Mouse (Mus musculus): ENCODE data around the gene Sv2a.
"Not testable (repeated sequence)": the region's sequence is repeated elsewhere in the genome, so short reads cannot be mapped to it uniquely, and the experiment has no call there.

The Sv2a gene

DNA sequence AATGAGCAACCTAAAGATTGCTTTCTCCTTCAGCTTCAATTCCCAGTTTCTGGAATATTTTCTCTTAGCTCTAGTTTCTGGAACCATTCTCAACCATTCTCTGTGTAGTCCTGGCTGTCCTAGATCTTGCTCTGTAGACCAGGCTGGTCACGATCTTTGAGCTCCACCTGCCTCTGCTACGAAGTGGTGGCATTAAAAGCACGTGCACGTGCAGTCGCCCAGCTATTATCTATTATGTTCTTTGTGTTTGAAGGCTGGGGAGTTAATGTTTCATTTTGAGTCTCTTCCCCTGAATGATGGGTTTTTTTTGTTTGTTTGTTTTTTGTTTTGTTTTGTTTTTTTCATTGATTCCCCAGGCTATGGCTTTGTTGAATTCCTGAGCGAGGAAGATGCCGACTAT lies 7.8 kb upstream of the Sv2a start:
- no peak for DNase-seq (ENCODE audit: low spot score in 2 of 2)

DNA sequence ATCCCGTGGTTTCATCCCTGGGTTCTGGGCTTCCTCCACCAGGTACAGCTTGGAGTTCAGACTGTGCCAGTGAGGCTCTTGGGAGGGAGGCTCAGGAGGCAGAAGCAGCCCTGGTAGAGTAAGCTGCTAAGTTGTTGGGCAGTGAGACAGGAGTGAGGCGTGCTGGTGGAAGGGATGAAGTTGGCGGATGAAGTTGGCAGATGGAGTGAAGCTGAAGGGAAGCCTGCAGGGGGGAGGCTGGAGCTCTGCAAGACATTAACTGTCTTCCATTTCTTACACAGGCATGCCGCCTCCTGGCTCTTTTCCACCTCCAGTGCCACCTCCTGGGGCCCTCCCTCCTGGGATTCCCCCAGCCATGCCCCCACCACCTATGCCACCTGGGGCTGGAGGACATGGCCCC lies 6.9 kb upstream of the Sv2a start:
- DNase-seq (ENCODE audit: low spot score in 2 of 2) = not testable (repeated sequence)

DNA sequence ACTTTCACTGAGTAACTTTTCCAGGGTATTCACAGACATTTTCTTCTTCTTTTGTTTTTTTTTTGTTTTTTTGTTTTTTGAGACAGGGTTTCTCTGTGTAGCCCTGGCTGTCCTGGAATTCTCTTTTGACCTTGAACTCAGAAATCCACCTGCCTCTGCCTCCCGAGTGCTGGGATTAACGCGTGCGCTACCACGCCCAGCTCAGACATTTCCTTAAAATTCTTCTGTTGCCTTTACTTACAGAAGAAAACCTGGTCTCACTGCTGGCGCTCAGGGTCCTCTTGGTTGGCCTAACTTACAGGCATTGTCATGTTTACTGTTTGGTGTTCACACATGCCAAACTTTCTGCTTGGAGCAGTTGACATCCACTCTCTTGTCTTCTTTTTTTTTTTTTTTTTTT lies 5.7 kb upstream of the Sv2a start:
- no peak for DNase-seq (ENCODE audit: low spot score in 2 of 2)

DNA sequence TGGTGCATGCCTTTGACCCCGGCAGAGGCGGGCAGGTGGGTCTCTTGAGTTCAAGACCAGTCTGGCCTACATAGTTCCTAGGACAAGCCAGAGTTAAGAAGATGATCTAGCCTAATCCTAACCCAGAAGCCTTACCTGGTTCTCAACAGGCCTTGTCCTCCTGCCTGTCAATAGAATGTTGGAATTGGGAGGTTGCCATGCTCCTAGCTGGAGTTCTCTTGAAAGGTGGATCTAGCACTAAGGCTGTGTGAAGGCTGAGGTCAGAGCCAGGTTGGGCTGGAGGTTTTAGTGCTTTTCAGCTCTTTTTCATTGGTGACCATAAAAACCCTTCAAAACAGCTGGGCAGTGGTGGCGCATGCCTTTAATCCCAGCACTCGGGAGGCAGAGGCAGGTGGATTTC lies 2.5 kb upstream of the Sv2a start:
- no peak for DNase-seq (ENCODE audit: low spot score in 2 of 2)

DNA sequence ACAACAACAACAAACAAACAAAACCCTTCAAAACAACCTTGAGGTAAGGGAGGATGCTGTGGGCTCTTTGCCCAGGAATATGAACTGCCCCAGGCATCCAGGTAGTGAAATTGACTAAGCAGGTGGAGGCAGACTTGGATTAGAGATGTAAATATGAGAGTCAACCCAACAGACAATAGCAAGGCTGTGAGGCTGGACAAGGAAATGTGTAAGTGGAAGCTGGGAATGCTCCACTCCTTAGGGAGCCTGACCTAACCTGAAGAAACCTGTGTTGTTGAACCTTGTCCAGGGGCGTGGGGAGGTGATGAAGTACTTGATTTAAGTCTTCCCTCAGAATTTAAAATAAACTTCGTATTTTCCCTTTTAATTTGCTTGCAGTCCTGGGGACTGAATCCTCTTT lies 2.0 kb upstream of the Sv2a start:
- DNase-seq (ENCODE audit: low spot score in 2 of 2) = no peak

DNA sequence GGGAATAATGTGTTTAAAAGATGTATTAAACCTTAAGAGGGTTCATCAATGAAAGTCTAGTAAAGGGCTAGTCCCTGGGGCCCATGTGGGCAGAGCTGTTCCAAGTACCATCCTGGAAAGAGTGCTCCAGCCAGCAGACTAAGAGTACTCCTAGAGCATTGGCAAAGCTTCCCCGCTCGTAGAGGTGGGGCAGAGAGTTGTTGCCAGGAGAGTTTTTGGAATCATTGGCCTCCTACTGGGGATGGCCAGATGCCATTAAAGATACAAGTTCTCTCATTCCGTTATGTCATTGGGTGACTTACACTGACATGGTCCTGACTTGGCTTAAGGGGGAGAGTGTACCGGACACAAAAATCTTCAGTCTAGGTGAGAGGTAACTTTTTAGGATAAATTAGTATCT lies 1.4 kb upstream of the Sv2a start:
- no peak for DNase-seq (ENCODE audit: low spot score in 2 of 2)

DNA sequence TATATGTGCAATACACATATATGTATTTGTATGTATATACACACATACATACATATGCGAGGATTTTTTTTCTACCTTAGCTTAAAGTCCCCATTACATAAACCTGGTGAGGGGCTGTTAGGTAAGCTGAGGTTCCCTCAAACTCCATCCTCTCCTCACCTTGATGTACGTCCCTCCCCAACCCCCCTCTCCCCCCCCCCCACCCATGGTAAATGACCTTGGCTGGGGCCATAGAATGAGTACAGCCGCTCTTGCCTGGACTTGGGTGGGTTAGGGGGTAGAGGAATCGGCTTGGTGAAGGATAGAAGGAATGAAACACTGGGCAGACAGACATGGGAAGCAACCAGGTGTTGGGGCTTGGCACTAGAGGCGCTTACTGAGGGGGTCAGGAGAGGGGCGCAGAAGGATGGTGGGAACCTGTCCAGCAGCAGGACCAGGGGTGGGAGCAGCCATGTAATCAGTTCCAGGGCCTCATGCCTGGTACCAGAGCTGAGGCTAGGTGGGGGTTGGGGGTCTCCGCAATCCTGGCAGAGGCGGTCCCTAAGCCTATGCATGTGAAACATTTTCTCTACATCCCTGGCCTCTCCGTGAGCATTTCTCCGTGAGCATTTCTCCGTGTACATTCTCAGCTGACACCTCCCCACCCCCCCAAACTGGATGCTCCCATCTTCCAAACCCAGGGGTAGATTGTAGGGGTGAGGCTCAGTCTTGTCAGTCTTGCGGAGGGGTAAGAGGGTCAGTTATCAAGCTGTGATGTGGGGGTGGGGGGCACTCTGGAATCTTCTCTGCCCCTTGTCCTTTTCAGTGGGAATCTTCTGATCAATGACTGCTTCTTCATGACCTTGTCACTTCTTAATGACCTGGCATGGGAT lies 795 bp downstream of the Sv2a start:
- no peak for DNase-seq (ENCODE audit: low spot score in 2 of 2)

DNA sequence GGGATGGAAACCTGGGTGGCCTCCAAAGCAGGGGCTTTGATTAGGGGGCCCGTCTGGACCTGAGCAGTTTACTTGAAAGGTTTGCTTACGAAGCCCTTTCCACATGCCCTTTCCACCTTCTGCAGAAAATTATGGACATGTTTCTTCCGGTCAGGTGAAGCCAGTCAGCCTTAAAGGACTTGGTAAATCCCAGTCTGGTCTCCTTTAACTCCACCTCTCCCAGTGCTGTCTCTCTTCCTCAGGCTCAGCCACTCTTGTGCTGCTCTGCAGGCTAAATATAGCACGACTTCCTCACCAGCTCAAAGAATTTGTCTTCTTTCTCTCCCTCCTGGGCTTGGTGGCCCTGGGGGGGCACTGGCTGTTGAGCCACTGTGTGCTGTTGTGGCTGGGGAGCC lies 1.4 kb downstream of the Sv2a start:
- DNase-seq (ENCODE audit: low spot score in 2 of 2) = no peak

DNA sequence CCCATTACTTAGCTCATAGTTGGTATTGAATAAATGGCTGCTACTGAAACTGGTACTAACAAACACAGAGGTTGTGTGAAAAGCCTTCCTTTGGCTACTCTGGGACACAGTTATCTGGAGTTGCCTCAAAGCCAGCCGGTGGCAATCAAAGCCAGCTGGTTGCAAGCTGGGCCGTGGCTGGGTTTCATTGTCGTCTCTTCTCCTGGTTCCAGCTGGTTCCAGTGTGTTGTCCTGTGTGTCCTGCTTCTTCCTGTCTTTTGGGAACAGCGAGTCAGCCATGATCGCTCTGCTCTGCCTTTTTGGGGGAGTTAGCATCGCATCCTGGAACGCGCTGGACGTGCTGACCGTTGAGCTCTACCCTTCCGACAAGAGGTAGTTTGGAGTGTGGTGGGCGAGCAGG lies 12.0 kb downstream of the Sv2a start:
- peak in 1 of 2 experiments; percentile 57 for DNase-seq (ENCODE audit: low spot score in 2 of 2)

DNA sequence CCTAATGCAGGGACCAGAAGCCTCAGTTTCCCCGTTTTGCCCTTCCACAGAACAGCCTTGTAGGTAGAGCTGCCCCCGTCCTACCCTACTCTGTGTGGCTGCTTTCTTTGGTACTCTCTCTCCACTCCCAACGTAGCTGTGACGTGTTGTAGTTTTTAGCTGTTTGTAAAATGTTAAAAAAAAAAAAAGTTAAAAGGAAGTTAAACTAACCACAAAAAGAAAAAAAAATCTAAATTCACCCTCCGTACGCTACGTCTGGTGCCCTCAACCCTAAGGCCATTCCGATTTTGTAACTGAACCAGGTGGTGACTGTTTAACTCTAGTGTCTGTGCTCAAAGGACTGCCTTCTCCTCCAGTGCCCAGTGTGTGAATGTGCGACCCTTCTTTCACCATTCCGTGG lies 14.0 kb downstream of the Sv2a start:
- no peak for DNase-seq (ENCODE audit: low spot score in 2 of 2)

DNA sequence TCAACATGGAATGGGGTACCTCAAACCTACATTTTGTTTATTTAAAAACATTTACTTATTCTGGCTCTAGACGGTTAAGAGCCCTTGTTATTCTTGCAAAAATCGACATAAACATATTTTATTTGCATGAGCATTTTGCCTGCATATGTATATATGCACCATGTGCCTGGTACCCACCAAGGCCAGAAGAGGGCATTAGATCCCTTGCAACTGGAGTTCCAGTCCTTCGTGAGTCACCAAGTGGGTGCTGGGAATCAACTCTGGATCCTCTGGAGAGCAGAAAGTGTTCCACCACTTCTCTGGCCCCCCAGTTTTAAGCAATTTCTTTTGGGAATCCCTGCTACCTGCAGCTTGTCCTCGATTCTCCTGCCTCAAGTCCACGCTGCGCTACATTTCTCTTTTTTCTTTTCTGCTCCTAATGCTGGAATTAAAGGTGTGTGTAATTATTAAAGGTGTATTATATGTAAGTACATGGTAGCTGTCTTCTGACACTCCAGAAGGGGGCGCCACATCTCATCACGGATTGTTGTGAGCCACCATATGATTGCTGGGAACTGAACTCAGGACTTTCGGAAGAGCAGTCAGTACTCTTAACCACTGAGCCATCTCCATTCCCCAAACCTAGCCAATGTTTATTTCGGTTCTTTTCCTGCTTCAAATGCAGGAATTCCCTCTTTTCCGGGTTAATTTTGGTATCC lies 14.8 kb downstream of the Sv2a start:
- no peak for DNase-seq (ENCODE audit: low spot score in 2 of 2)

DNA sequence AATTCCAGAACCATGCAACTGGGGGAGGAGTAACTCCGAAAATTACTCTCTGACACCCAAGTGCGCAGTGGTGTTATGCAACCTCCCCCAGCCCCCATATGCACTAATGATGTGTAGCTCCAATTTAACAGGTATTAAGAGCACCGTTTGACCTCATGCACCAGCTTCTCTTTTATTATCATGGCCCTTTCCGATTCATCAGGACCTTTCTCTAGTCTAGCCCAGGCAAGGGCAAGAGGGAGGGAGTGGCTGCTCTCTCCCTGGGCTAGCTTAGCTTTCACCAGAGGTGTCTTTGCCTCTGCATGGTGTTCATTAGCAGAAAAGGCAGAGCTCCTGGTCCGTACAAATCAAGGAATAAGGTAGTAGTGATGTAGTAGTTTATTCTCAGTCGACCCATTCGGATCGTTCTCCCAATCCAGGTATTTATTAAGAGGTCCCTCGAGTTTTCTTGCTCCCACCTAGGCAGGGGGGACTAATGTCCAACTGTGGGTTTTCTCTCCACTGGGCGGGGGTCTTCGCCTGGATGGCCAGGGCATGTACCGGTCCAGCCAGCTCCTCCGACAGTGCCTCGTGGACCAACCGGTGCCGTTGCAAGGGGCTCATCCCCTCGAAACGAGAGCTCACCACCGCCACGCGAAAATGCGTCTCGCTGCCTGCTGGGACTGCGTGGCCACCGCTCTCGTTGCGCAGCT lies 15.6 kb downstream of the Sv2a start:
- no peak for DNase-seq (ENCODE audit: low spot score in 2 of 2)

DNA sequence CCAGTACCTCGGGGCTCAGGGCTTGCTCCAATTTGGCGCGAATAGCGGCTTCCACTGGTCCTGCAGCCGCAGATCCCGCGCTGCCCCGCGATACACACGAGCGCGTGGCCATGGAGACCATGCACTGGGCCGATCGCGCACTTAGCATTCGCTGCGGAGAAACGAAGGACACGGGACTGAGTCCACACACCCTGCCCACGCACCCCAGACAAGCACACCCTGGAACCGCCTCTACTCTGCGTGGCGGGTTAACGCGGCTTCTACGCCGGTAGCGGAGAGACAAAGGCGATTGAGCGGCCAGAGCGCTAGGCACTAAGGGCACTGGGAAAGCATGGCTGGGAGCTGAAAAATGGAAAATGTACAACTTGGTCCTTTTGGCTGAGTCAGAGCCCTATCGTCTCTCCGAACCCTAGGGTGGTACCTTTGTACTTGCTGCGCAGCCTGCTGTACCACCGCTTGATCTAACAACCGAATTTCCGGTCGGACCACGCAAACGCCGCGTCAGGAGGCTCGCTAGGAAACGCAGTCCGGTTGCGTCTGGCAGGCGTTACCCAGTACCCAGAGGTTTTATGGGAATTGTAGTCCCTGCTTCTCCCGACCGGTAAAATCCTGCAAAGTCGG lies 16.3 kb downstream of the Sv2a start:
- peak; percentile 82 to 88 for DNase-seq (ENCODE audit: low spot score in 2 of 2)

DNA sequence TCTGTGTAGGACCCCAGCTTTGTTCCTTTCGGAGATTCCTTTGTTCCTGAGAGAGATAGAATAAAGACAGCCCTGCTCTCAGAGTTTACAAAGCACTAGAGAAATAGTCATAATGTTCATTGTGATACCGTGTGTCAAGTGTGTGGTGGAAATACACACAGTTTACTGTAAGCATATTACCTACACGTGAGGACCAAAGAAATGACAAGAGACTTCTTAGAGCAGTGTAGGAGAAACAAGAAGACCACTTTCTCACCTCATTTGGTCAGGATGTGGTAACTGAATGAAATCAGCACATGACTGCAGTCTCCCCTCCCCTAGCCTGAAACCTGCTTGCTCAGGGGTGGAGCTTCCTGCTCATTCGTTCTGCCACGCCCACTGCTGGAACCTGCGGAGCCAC lies 17.2 kb downstream of the Sv2a start:
- no peak for DNase-seq (ENCODE audit: low spot score in 2 of 2)

DNA sequence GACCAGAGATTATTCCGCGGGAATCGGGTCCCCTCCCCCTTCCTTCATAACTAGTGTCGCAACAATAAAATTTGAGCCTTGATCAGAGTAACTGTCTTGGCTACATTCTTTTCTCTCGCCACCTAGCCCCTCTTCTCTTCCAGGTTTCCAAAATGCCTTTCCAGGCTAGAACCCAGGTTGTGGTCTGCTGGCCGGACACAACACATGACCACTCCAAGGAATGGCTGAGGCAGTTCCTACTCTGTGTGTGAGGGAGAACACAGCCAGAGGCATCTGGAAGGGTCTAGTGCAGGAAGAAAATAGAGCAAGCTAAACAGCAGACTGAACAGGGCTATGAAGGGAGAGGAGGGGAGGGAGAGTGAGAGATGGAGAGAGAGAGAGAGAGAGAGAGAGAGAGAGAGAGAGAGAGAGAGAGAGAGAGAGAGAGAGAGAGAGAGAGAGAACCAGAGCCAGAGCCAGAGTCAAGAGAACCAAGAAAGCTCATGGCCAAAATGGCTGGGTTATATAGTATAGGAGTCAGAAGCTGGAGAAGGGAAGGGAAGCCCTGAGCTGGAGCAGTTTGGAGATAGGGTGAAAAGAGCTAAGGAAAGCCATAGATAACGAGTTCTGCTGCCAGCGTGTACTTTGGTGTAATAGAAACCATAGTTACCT lies 17.8 kb downstream of the Sv2a start:
- DNase-seq (ENCODE audit: low spot score in 2 of 2) = not testable (repeated sequence)

DNA sequence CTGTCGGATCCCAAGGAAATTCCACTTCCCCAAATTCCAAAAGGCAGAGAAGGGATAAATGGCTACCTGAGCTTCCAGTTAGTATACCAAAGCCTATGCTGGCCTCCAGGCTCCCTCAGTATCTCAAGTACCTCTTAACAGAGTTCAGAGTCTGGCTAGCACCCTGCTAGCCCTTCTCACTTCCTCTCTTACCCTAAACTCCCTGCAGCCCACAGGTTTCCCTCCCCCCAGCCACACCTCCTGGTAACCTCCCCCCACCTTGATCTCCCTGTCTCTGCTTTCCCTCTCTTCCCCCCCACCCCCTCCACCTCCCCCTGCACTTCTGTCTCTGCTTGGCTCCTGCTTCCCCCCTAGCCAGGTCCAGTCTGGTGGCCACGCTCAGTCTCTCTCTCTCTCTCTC lies 18.8 kb downstream of the Sv2a start:
- no peak for DNase-seq (ENCODE audit: low spot score in 2 of 2)

DNA sequence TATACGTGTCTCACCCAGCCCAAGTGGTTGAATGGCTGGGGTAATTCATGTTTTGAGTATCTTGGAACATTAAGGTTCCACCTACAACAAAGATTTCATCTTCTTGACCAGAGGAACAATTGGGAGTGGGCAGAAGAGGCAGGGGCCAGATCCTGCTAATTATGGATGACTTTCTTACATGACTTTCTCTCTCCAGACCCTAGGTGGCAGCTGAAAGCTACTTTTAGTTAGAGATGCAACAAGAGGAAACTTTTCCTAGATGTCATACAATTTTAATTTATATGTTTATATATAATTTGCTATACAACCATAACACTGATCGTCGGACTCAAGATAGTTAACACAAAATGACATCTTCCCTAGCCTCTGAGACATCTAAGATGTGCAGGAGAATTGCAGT lies 26.9 kb downstream of the Sv2a start:
- DNase-seq (ENCODE audit: low spot score in 2 of 2) = no peak

DNA sequence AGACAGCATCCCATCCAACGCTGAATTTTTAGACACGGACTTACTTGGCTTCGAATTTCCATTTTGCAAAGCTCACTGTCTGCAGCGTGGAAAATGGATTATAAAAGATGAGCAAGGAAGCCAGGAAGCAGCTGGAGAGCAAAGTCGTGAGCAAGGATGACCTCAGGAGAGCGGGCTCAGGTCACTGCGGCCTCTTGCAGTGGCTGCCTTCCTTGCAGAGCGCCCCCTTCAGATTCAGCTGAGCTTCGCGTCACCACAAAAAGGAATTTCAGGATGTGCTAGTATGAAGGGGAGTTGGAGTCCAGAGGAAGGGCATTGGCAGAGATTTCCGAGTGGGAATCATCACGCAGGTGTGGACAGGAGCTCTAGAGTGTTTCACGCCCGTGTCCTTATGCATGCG lies 28.3 kb downstream of the Sv2a start:
- no peak for DNase-seq (ENCODE audit: low spot score in 2 of 2)

DNA sequence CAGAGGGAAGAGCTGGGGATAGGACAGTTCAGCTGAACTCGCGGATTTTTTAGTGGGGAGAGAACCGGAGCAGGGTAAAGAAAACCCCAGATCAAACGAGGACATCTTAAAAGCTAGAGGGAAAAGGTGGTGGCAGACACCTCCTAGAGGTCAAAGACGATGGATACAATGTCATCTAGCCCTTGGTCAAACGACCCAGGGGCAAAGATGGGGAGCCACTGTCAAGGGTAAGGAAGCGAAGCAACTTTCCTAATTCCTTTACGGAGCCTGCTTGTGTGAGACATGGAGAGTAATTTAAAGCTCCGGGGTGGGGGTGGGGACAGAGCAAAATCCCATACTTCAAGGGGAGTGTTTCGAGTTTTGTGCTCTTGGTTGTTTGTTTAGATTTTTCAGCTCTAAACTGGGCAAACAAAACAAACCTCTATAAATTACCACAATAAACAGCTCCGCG lies 38.3 kb downstream of the Sv2a start:
- DNase-seq (ENCODE audit: low spot score in 2 of 2) = peak in 1 of 2 experiments; percentile 37

DNA sequence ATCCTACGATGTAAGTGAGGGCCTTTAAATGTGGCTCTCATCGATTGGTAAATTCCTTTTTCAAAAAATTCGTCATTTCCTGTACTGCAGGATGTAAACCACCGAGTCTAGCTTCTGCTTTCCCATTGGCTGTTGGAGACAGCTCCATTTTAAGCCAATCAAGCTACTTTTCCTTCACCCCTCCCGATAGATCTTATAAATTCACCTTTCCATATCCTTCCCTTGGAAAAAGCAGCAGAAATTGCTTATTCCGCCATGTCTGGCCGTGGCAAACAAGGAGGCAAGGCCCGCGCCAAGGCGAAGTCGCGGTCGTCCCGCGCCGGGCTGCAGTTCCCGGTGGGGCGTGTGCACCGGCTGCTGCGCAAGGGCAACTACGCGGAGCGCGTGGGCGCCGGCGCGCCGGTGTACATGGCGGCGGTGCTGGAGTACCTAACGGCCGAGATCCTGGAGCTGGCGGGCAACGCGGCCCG lies 38.7 kb downstream of the Sv2a start, which contains the start of the genes Bola1 and Hist2h2ab:
Gene Bola1, minus strand, starts transcription at position 49 of the 470 bp plus-strand sequence.
Gene Hist2h2ab, plus strand, starts transcription at position 205 of the 470 bp plus-strand sequence.
- DNase-seq (ENCODE audit: low spot score in 2 of 2) = peak; percentile 79 to 89

DNA sequence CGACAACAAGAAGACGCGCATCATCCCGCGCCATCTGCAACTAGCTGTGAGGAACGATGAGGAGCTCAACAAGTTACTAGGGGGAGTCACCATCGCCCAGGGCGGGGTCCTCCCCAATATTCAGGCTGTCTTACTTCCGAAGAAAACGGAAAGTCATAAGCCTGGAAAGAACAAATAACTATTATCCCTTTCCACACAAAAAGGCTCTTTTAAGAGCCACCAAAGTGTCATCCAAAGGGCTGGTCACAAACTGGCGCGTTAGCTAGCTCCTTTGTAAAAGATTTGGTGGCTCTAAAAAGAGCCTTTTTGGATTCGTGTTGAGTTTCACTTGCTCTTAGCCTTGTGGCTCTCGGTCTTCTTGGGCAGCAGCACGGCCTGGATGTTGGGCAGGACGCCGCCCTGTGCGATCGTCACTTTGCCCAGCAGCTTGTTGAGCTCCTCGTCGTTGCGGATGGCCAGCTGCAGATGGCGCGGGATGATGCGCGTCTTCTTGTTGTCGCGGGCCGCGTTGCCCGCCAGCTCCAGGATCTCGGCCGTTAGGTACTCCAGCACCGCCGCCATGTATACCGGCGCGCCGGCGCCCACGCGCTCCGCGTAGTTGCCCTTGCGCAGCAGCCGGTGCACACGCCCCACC lies 39.3 kb downstream of the Sv2a start:
- DNase-seq (ENCODE audit: low spot score in 2 of 2) = not testable (repeated sequence)
